Mouse (Mus musculus): ENCODE data around the gene Crtc3. TPM values are rescaled to one million over a fixed set of nuclear protein-coding genes. Genes with fewer than 3 reads are reported as not detected.

Gene Crtc3
- polyA plus RNA-seq, 1 experiment: 9.5 TPM

DNA sequence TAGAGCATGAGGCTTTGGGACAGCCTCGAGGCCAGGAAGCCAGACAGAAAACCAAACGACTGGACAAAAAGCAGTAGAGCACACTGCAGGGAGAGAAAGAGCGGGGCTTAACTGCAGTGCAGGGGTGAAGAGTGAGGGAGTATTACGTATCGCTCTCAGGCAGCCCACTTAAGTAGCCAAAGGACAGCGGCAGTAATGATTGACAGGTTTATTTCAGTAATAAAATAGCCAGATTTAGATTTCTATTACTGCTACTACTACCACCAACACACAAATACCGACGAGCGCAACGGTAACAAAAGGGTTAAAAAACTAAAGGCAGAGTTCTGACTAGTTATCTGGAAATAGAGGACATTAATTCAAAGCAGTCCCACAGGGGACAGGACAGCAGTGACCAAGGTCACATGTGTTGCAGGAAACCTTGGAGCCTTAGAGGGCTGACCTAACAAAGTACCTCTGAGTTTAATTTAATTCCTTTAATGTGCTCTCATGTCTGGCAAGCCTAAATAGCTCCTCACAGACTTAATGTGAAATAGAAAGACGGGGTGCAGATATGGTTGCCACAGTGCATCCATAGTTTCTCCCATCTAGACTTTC is 76.4 kb downstream of the Crtc3 start:
- no peaks in the 10 kb centered on the region for H3K4me1 ChIP-seq (ENCODE audit: control insufficient read depth, insufficient read depth, insufficient read length, low read length)
- H3K27ac ChIP-seq (replicated peaks; ENCODE audit: low read depth, low read length): no peak overlapping the region
- H3K4me3 ChIP-seq (ENCODE audit: insufficient read depth, low read depth, low read length): no peak overlapping the region

DNA sequence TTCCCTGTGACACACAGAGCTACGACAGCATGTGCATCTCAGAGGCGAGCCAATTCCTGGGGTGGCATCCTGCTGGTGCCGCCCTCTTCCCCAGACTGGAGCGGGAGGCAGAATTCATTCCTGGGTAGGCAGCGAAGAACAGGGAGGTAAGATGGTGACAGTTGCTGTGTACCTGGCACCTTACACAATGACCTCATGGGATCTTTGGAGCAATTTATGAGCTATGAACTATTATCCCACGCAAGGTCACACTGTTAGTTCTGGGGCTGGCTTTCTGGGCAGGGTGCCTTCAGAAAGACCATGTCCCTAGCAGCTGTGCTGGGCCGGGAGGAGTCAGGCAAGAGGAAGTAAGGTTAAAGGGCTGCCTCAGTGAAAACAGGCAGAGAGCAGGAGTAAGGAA is 77.0 kb downstream of the Crtc3 start:
- Histone ChIP-seq H3K4me1 (ENCODE audit: control insufficient read depth, insufficient read depth, insufficient read length, low read length) (no peaks in the 10 kb centered on the region), H3K4me3 (ENCODE audit: insufficient read depth, low read depth, low read length) (no peak overlapping the region), H3K27ac (replicated peaks; ENCODE audit: low read depth, low read length) (no peak overlapping the region)

DNA sequence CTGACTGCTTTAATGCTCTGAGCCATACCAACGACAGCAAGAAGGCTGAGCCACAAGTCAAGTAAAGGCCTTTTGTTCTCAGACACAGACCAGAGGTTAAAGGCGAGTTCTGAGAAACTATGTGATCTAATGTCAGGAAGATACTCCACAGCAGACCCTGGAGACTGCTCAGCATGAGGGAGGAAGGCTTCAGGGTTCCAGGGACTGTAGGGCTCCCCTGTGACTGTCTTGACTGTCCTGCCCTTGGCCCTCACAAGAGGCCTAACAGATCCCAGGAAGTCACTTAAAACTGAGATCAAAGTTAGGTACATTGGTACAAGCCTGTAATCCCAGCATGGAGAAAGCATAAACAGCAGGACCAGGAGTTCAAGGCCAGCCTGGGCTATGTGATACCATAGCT is 81.2 kb downstream of the Crtc3 start:
- no peak overlapping the region for H3K27ac ChIP-seq (replicated peaks; ENCODE audit: low read depth, low read length)
- no peak overlapping the region for H3K4me3 ChIP-seq (ENCODE audit: insufficient read depth, low read depth, low read length)
- H3K4me1 ChIP-seq (ENCODE audit: control insufficient read depth, insufficient read depth, insufficient read length, low read length): no peaks in the 10 kb centered on the region

- Histone ChIP-seq H3K4me3 (ENCODE audit: insufficient read depth, low read depth, low read length) (no peak overlapping the region), H3K4me1 (ENCODE audit: control insufficient read depth, insufficient read depth, insufficient read length, low read length) (no peaks in the 10 kb centered on the region), H3K27ac (replicated peaks; ENCODE audit: low read depth, low read length) (no peak overlapping the region)
Measured at GRCm38 (mm10) chr7:80606435-80606834, 82.2 kb downstream of the Crtc3 start.

DNA sequence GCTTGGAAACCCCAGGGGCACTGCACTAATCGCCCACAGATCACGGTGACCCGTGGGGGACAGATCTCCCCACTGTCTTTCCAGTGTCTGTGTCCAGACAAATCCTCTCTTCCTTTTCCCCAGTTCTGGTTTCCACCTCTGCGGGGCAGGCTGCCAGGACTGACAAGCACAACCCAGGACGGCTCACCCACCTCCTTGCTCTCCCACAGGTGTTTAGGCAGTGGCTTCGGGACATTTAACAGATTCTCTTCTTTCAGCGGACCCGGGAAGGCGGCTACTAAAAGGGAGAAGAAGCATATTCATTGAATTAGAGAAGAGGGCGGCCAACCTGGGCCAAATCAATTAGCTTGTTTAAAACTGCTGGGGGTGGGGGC is 83.1 kb downstream of the Crtc3 start:
- Histone ChIP-seq H3K4me3 (ENCODE audit: insufficient read depth, low read depth, low read length) (no peak overlapping the region), H3K27ac (replicated peaks; ENCODE audit: low read depth, low read length) (no peak overlapping the region), H3K4me1 (ENCODE audit: control insufficient read depth, insufficient read depth, insufficient read length, low read length) (no peaks in the 10 kb centered on the region)

GRCm38 (mm10) chr7:80604908-80605556 is 83.6 kb downstream of the Crtc3 start:
- no peak overlapping the region for H3K27ac ChIP-seq (replicated peaks; ENCODE audit: low read depth, low read length)
- no peak overlapping the region for H3K4me3 ChIP-seq (ENCODE audit: insufficient read depth, low read depth, low read length)
- no peaks in the 10 kb centered on the region for H3K4me1 ChIP-seq (ENCODE audit: control insufficient read depth, insufficient read depth, insufficient read length, low read length)

- Histone ChIP-seq H3K4me1 (ENCODE audit: control insufficient read depth, insufficient read depth, insufficient read length, low read length) (no peaks in the 10 kb centered on the region), H3K27ac (replicated peaks; ENCODE audit: low read depth, low read length) (no peak overlapping the region), H3K4me3 (ENCODE audit: insufficient read depth, low read depth, low read length) (no peak overlapping the region)
Measured at GRCm38 (mm10) chr7:80602574-80602973, 86.1 kb downstream of the Crtc3 start.

DNA sequence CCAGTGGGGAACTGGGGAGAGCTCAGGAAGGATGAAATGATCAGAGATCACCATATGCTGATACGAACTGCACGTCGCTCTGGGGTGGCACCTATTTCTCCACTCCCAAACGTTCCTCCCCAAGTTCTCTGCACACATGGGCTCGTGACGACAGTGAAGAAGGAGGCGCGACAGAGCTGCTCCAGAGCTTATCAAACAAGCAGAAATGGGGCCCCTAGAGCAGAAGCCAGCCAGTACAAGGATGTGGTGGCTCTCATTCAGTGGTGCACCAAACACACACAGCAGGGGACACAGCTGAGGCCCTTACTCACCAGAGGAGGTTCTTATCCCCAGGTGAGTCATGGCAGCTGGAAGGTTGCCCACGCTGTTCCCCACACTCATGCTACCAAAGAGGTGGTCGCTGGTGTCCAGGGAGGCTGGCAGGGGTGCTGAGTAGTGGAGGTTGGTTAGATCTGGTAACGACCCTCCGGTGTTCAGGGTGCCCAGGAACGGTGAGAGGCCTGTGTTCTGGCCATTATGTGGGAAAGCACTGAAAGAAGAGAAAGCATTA is 90.2 kb downstream of the Crtc3 start:
- Histone ChIP-seq H3K4me3 (ENCODE audit: insufficient read depth, low read depth, low read length) (no peak overlapping the region), H3K27ac (replicated peaks; ENCODE audit: low read depth, low read length) (no peak overlapping the region), H3K4me1 (ENCODE audit: control insufficient read depth, insufficient read depth, insufficient read length, low read length) (no peaks in the 10 kb centered on the region)

DNA sequence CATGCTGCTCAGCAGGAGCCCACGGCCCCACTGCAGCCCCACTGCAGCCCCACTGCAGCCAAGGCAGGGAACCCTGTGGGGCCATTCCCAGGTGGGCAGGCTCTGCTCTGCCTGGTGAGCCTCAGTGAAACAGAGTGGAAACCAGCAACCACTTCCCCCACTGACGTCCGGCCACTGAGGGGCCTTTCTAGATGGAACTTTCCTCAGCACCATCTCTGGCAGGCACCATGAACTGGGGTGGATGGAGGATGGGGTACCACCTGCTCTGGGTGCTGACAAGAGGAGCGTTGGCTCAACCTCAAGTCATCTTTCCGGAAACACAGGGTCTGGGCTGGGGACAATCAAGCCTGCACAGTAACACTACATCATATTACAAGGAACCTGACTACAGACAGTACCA is 90.8 kb downstream of the Crtc3 start:
- Histone ChIP-seq H3K4me3 (ENCODE audit: insufficient read depth, low read depth, low read length) (no peak overlapping the region), H3K27ac (replicated peaks; ENCODE audit: low read depth, low read length) (no peak overlapping the region), H3K4me1 (ENCODE audit: control insufficient read depth, insufficient read depth, insufficient read length, low read length) (no peaks in the 10 kb centered on the region)

- peaks cover 2% of the 10 kb centered on the region; the same call in 1 of the 2 replicates for H3K4me1 ChIP-seq (ENCODE audit: control insufficient read depth, insufficient read depth, insufficient read length, low read length)
- no peak overlapping the region for H3K27ac ChIP-seq (replicated peaks; ENCODE audit: low read depth, low read length)
- H3K4me3 ChIP-seq (ENCODE audit: insufficient read depth, low read depth, low read length): no peak overlapping the region
Measured at GRCm38 (mm10) chr7:80589054-80589746, 99.5 kb downstream of the Crtc3 start.

DNA sequence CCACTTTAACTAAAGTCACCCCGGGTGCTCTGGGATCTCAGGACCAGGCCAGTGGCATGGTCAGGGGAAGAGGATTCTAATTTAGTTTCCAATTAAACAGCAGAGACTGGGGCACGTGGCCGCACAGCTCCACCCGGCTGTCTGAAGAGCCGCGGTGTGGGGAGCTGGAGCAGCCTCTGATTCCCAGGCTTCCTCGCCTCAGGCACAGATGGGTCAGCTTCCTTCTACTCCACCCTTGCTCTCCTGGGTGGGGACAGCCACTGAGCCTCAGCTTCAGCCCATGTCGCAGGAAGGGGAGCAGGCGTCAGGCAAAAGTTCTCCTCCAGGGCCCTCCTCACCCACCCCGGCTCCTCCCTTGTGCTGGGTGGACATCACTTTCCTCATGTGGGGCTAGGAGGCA is 101.0 kb downstream of the Crtc3 start:
- Histone ChIP-seq H3K4me1 (ENCODE audit: control insufficient read depth, insufficient read depth, insufficient read length, low read length) (peaks cover 2% of the 10 kb centered on the region; the same call in 1 of the 2 replicates), H3K27ac (replicated peaks; ENCODE audit: low read depth, low read length) (0 out of 2 replicates have a peak overlapping the region, but pooled peaks have one; percentile 4), H3K4me3 (ENCODE audit: insufficient read depth, low read depth, low read length) (peak overlapping the region; percentile 13; the same call in 1 of the 2 replicates)

DNA sequence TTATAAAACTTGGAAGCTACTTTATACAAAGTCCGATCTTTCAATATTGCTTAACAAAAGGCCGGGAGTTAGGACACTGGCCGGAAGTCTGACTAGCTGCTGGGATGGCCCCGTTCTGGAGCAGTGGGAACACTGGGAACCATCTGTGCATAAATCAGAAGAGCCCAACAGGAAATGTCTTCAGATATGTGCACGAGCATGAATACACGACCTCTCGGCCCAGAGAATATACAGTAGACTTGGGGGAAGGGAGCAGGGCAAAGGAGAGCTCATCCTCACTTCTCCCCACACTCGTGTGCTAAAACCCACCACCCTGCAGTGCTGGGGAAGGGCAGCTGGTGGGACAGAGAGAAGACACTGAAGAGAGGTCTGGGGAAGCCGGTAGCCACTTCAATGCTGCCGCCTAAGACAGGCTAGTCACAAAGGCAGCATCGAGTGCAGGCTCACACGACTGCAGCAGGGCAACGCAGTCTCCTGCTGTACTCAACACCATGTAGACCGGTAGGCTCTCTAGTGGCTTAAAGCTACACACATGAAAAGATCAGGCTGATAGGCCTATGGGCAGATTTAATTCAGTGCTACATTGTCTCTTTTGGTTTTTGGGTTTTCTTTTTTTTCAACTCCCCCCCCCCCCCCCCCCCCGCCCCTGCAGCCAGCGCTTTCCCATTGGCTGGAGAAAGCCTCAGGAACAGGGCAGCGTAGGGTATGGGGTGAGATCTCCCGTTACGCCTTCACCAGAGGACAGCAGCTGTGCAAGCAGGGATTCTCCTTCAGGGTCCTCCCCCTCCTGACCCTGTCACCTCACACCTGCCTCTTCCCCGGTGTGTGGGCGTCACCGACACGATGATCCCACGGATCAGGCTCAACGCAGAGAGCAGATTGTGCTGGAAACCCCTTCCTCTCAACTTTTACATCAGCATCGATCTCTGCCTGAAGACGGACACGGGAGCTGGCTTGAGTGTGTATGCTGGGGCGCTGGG is 101.7 kb downstream of the Crtc3 start:
- Histone ChIP-seq H3K27ac (replicated peaks; ENCODE audit: low read depth, low read length) (peak overlapping the region; percentile 41; the same call in 1 of the 2 replicates), H3K4me1 (ENCODE audit: control insufficient read depth, insufficient read depth, insufficient read length, low read length) (peaks cover 2% of the 10 kb centered on the region; the same call in 1 of the 2 replicates), H3K4me3 (ENCODE audit: insufficient read depth, low read depth, low read length) (peak overlapping the region; percentile 13; the same call in 1 of the 2 replicates)

- H3K27ac ChIP-seq (replicated peaks; ENCODE audit: low read depth, low read length): 0 out of 2 replicates have a peak overlapping the region, but pooled peaks have one; percentile 14
- peaks cover 2% of the 10 kb centered on the region; the same call in 1 of the 2 replicates for H3K4me1 ChIP-seq (ENCODE audit: control insufficient read depth, insufficient read depth, insufficient read length, low read length)
- H3K4me3 ChIP-seq (ENCODE audit: insufficient read depth, low read depth, low read length): no peak overlapping the region
Measured at GRCm38 (mm10) chr7:80586161-80586560, 102.5 kb downstream of the Crtc3 start.

DNA sequence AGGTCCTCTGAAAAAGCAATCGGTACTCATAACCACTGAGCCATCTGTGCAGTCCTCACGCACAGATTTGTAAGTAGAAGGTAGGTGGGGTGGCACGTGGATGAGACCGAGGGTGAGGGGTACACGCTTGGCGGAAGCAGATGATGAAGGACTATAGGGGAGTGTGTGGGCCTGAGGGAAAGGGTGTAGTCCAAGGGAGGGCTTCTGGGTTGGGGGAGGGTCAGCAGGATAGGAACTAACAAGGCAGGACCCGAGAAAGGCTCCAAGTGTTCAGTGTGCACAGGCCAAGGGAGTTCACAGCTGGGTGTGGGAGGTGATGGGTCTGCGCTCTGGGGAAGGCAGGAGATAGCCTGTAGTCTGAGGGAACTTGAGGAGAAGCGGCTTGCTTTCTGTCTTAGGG is 103.3 kb downstream of the Crtc3 start:
- no peak overlapping the region for H3K27ac ChIP-seq (replicated peaks; ENCODE audit: low read depth, low read length)

More for the DNA sequence above, 103.3 kb downstream of the Crtc3 start:
- H3K4me3 ChIP-seq (ENCODE audit: insufficient read depth, low read depth, low read length): no peak overlapping the region
- H3K4me1 ChIP-seq (ENCODE audit: control insufficient read depth, insufficient read depth, insufficient read length, low read length): peaks cover 2% of the 10 kb centered on the region; the same call in 1 of the 2 replicates

All from brown adipose tissue, adult 24 weeks (tissue).